Mouse (Mus musculus) heart, postnatal 14 days (tissue): ENCODE data around the gene Zfp362. TPM values are rescaled to one million over a fixed set of nuclear protein-coding genes. Genes with fewer than 3 reads are reported as not detected.
A peak's percentile ranks its signal among the peaks of the same experiment; 100 is the strongest.

Source experiments
- DNase-seq, 2 experiments: peaks; one replicate each; pipeline ENCODE4 v3.0.0; 2021 to 2022
- intact Hi-C: fragments of 180-260 bp; cut with DNase I; formaldehyde crosslinking; loops from one replicate; pipeline ENCODE4 v1.15.1; 2025
- total RNA-seq, 2 experiments: library from RNA; stranded (reverse); gene quantifications; 2 replicates each; pipeline ENCODE4 v1.2.3; 2021

Gene Zfp362
- total RNA-seq, 2 experiments from 2014 or later, result 16.3 to 17.7 TPM

DNA sequence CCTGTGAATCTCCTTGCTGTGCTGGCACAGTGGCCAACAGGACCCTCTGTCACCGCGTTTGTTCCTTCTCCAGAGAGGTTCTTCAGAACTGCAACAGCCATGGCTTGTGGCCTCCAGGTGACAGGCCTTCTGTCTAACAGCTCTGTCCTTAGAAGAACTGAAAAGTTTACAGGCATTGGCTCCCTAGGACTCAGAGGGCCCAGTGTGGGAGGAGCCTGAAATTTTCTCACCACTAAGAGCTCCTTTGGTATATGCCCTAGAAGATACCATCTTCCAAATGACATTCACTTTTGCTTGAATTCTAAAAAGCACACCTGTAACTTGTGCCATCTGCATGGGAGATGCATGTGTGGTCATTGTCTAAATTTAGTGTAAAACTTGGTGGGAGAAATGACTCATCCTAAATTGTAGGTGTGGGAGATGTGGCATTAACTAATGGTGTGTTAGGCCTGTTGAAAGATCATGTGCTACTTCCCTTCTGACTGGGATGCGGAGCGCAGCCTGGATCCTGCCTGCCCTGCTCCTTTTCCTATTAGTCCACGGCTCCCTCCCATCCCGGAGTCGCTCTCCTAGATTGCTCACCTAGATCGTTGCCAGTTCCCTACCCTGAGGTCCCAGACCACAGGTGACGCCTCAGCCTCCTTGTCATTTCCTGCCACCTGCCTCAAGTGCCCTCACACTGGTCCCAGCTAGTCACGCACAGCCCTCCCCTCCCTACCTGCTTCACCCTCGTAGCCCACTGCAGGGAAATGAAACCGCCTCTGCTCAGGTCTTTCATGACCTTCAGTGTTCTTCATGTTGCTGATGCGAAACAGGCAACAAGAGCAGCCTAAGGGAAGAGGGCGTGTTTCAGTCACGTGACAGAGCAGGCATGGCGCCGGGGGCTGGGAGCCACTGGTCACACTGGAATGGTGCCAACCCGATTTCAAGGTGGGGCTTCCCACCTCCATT, 70.8 kb downstream of the Zfp362 start:
- peak; percentile 29 to 38 for DNase-seq
- intact Hi-C loops, result no loop called here

GRCm38 (mm10) chr4:128734217-128734616, 71.6 kb downstream of the Zfp362 start:
- intact Hi-C loops, result no loop called here
- DNase-seq, result peak; percentile 77 to 84

GRCm38 (mm10) chr4:128733496-128733895, 72.3 kb downstream of the Zfp362 start:
- intact Hi-C loops, result no loop called here
- peak in 1 of 2 experiments; percentile 51 for DNase-seq

DNA sequence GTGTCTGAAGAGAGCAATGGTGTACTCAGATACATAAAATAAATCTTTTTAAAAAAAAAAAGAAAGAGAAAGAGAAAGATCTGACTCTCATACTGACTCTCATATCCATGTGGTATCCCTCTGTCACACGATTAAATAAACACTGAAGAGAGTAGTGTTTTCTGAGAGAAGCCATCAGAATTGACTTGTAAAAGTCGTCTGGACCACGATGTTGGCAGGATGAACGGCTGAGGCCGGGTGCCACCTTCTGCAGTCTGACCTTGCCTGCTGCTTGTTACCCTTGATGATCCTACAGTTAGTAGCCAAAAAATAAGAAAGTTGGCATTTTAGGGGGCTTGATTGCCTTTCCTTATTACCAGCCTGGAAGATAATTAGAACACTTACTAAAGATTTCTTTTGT, 73.1 kb downstream of the Zfp362 start:
- DNase-seq, result no peak
- intact Hi-C loops, result no loop called here

DNA sequence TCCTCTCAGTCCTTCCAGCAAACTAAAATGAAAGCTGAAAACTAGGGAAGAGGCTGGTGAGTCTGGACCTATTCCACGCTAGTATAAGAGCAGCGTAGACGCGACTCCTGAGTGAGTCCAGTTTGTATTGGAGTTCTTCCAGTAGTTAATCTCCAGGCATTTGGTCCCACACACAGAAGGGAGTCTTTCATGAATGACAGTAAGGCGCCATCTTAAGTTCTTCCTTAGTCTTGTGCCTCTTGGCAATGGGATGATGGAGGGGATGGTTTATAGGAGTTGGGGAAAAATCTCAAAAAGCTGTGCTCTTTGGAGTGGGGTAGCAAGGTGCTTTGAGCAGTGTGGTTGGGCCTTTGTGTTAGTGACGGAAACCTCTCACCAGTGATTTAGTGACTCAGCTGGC, 75.6 kb downstream of the Zfp362 start:
- DNase-seq, result no peak
- intact Hi-C loops, result no loop called here

- DNase-seq, result peak; percentile 36 to 44
- intact Hi-C loops, result no loop called here
Observed at GRCm38 (mm10) chr4:128729709-128730037, 76.2 kb downstream of the Zfp362 start.

GRCm38 (mm10) chr4:128729033-128729708, 76.7 kb downstream of the Zfp362 start:
- no peak for DNase-seq
- intact Hi-C loops, result no loop called here

DNA sequence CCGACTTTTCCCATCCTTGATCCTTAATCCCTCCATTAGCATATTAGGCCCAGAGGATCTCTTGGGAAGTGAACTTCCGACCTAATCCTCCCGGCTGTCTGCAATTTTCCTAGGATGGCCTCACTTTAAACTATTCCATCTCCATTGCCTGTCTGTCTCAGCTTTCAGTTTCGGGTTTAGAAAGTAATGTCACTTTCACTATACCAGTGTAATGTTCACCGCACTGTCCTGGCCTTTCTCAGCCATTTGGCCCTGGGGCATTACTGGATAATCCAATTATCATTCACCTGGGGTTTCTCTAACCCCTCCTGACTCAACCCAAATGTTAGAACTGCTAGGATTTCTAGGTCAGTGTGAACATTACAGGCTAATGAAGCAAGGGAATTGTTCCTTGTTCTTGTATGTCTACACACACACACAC, 77.4 kb downstream of the Zfp362 start:
- intact Hi-C loops, result no loop called here
- no peak for DNase-seq

GRCm38 (mm10) chr4:128727721-128728430, 78.0 kb downstream of the Zfp362 start:
- intact Hi-C loops, result no loop called here
- DNase-seq, result peak; percentile 65 to 78

DNA sequence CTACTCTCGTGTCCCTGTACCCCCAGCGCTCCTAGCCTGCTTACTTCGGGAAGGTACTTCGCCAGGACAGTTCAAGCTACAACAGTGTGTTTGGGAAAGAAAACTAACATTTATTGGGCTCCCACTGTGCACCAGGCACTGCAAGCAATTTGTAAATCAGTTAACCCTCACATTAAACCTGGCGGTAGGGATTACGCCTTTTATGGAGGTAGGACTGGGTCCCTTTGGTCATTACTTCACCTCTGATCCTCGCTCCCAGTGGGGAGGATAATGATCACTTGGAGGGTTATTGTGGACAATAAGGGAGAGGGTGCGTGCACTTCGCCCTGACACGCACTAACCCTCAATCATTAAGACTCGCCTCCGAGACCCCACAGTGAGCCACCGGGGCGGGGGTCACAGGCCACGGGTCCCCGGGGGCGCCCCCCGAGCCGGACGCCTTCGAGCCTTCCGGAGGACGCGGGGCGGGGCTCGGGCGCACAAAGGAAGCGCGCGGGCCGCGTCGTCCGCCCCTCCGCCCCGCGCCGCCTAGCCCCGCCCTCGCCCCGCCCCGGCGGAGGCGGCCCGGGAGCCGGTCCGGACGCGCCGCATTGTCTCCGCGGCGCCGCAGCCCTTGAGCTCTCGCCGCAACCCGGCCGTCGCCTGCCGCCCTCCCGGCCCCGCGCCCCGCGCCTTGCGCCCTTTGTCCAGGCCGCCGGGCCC, 78.7 kb downstream of the Zfp362 start:
- peak; percentile 92 to 95 for DNase-seq
- intact Hi-C loops, result no loop called here

GRCm38 (mm10) chr4:128724059-128724458, 81.8 kb downstream of the Zfp362 start:
- intact Hi-C loops, result no loop called here
- DNase-seq, result peak; percentile 53 to 59

- intact Hi-C loops, result no loop called here
- DNase-seq, result no peak
Observed at GRCm38 (mm10) chr4:128723431-128723830, 82.4 kb downstream of the Zfp362 start.

Other genes with a start within 250 kb of the Zfp362 start
- 1 to 10 TPM; 4.4 to 4.7 TPM for gene Zscan20, start 195.9 kb downstream of the Zfp362 start, total RNA-seq
- gene Tlr12, start 187.4 kb downstream of the Zfp362 start, total RNA-seq, result under 1 TPM in 1 of 2 experiments, not detected in 1; 0.76 TPM
- gene Phc2, start 151.3 kb downstream of the Zfp362 start, total RNA-seq, result 10 to 100 TPM; 51.0 to 55.5 TPM
- under 1 TPM; 0.20 to 0.33 TPM for gene A3galt2, start 50.7 kb downstream of the Zfp362 start, total RNA-seq
- 1 to 10 TPM; 2.0 to 2.2 TPM for gene Trim62, start 77.5 kb upstream of the Zfp362 start, total RNA-seq
- gene Azin2, start 156.4 kb upstream of the Zfp362 start, total RNA-seq, result 1 to 10 TPM; 2.5 to 3.2 TPM
- 10 to 100 TPM; 66.0 to 66.7 TPM for gene Ak2, start 185.9 kb upstream of the Zfp362 start, total RNA-seq